Mouse (Mus musculus) limb, embryonic 12.5 days (tissue): Measurements from ENCODE around the gene Trrap. TPM values are rescaled to one million over a fixed set of nuclear protein-coding genes. Genes with fewer than 3 reads are reported as not detected.

Source experiments
- ATAC-seq: fragments of 200-750 bp; cut with Nextera tagmentation; 2 replicates; pipeline ENCODE4 v1.8.0; 2017; ENCODE audit warnings: low read depth, moderate TSS enrichment; ENCODE audit not compliant: insufficient number of reproducible peaks, insufficient read depth, low FRiP score, low TSS enrichment
- H3K27ac ChIP-seq: fragments of 300-500 bp; sonication (generic); 2 replicates; pipeline ENCODE4 v1.5.1; 2016; ENCODE audit warnings: mild to moderate bottlenecking, moderate library complexity
- H3K27me3 ChIP-seq: fragments of 300-500 bp; sonication (generic); 2 replicates; pipeline ENCODE4 v1.6.1; 2016; ENCODE audit warnings: mild to moderate bottlenecking, moderate library complexity
- H3K36me3 ChIP-seq: fragments of 300-500 bp; sonication (generic); 2 replicates; pipeline ENCODE4 v1.6.1; 2016; ENCODE audit warnings: mild to moderate bottlenecking, moderate library complexity
- H3K4me1 ChIP-seq: fragments of 300-500 bp; sonication (generic); replicated peaks from 2 replicates; pipeline ENCODE4 v1.6.1; 2016
- H3K4me2 ChIP-seq: fragments of 300-500 bp; sonication (generic); 2 replicates; pipeline ENCODE4 v1.6.1; 2016; ENCODE audit warnings: mild to moderate bottlenecking, moderate library complexity
- H3K4me3 ChIP-seq: fragments of 300-500 bp; sonication (generic); replicated peaks from 2 replicates; pipeline ENCODE4 v1.5.1; 2016; ENCODE audit warnings: mild to moderate bottlenecking
- H3K9ac ChIP-seq: fragments of 300-500 bp; sonication (generic); replicated peaks from 2 replicates; pipeline ENCODE4 v1.6.1; 2016; ENCODE audit warnings: mild to moderate bottlenecking, moderate library complexity
- H3K9me3 ChIP-seq: fragments of 300-500 bp; sonication (generic); 2 replicates; pipeline ENCODE4 v1.6.1; 2016; ENCODE audit warnings: mild to moderate bottlenecking, moderate library complexity
- WGBS: fragments of 180-500 bp; shearing (Covaris S2); methylation state at CpG from one replicate; pipeline ENCODE4 v1.1.7; 2016; 5-methylcytosine and 5-hydroxymethylcytosine counted together
- polyA plus RNA-seq: library from polyadenylated mRNA; unstranded; fragments of >200 nt; fragmentation: Nextera tagmentation; extraction: Ambion mirVana; gene quantifications from 2 replicates; pipeline ENCODE4 v1.2.1, GENCODE M21; 2016

Trrap gene
- polyA plus RNA-seq, 1 experiment from 2014 or later, result 99.2 TPM

- 70% methylated on average over 6 of the region's 7 CpGs for WGBS
- no peak for ATAC-seq
These were observed 14.5 kb upstream of the Trrap start for GRCm38 (mm10) chr5:144753041-144753440.

DNA sequence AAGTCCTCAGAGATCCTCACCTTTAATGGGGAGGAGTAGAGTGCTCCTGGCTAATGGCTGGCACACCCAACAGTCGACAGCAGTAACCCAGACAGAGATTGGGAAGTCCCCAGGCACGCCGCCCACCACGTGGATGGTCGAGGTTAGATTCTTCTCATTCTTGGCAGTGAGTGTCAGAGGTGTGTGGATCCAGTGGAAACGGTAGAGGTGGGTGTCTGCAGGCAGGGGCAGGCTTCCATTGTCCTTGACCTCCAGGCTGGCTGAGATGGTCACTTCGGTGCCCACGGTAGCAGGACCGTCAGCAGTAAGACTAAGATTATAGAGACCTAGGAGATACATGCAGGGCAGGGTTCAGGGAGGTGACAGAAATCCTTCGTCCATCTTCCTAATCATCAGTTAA is 12.3 kb upstream of the Trrap start:
- H3K9me3 ChIP-seq, result no peaks in the 10 kb centered on the region
- no peak overlapping the region for H3K9ac ChIP-seq
- H3K4me1 ChIP-seq, result peaks cover 10% of the 10 kb centered on the region
- H3K4me2 ChIP-seq, result no peak overlapping the region
- no peaks in the 10 kb centered on the region for H3K36me3 ChIP-seq
- 76% methylated on average over 10 of the region's 10 CpGs for WGBS
- H3K27ac ChIP-seq, result no peak overlapping the region
- ATAC-seq, result no peak
- peaks cover 13% of the 10 kb centered on the region for H3K27me3 ChIP-seq
- H3K4me3 ChIP-seq, result no peak overlapping the region

More at GRCm38 (mm10) chr5:144753041-144753440, 14.5 kb upstream of the Trrap start:
- Histone ChIP-seq H3K4me3 (no peak overlapping the region), H3K36me3 (no peaks in the 10 kb centered on the region), H3K27me3 (no peaks in the 10 kb centered on the region), H3K27ac (no peak overlapping the region), H3K4me1 (peaks cover 6% of the 10 kb centered on the region), H3K4me2 (no peak overlapping the region), H3K9me3 (no peaks in the 10 kb centered on the region), H3K9ac (no peak overlapping the region)

DNA sequence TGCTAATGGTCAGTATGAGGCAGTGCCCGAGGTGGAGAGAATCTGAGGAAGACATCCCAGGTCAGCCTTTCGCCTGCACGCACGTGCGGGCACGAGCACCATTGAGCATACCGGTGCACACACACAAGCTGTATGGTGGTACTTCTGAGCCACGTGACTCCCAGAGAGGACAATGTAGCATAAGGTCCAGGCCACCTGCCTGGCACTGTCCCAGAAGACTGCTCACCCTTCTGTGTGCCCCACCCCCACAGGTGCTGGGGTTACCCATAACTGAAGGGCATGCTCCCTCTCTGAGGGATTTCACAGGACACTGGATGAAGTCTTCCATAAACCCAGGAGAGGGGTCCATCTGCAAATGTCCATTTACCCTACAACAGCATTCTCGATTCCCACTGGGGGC is 10.1 kb upstream of the Trrap start:
- Histone ChIP-seq H3K4me1 (peaks cover 15% of the 10 kb centered on the region), H3K9ac (no peak overlapping the region), H3K36me3 (no peaks in the 10 kb centered on the region), H3K4me2 (no peak overlapping the region), H3K9me3 (no peaks in the 10 kb centered on the region), H3K27ac (no peak overlapping the region), H3K4me3 (no peak overlapping the region), H3K27me3 (peaks cover 33% of the 10 kb centered on the region)
- WGBS, result 81% methylated on average over 9 of the region's 9 CpGs
- ATAC-seq, result no peak

- WGBS, result 15% methylated on average over 8 of the region's 8 CpGs
- no peak overlapping the region for H3K27ac ChIP-seq
- H3K4me3 ChIP-seq, result no peak overlapping the region
- H3K27me3 ChIP-seq, result peaks cover 38% of the 10 kb centered on the region
- no peaks in the 10 kb centered on the region for H3K9me3 ChIP-seq
- ATAC-seq, result no peak
- H3K4me1 ChIP-seq, result peaks cover 12% of the 10 kb centered on the region
- H3K4me2 ChIP-seq, result no peak overlapping the region
- H3K36me3 ChIP-seq, result no peaks in the 10 kb centered on the region
- H3K9ac ChIP-seq, result no peak overlapping the region
These were observed 9.1 kb upstream of the Trrap start for GRCm38 (mm10) chr5:144758422-144758821.

DNA sequence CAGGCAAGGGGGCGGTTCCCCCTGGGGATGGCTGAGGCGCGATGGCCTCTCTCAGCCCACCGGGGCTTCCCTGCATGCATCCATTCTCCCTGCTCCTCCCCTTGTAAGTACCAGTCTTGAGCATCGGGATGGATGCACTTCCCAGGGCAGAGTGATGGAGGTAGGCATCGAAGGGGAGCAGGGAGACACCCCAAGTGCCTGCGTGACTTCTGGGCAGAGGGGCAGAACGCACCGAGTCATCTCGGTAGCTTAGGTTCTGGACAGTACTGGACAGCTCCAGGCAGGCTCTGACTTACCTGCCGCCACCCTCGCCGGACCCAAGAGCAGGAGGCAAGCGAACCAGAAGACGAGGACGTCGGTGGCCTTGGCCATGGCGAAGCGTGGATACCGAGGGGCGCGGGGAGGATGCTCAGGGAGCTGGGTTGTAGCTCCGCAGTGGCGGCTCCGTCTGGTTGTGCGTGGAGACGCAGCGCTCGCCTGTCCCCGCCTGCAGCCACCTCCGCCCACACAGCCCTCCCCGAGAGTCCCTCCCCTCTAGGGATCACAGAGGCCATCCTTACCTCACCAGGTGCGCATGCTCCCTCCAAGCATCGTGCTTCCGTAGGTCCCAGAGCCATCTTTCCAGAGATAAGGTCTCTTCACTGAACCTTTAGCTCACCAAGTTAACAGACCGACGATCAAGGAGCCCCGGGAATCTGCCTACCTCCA is 6.2 kb upstream of the Trrap start, which contains the start of gene Tmem130:
Gene Tmem130, minus strand, starts transcription at position 658 of the 708 bp plus-strand sequence.
- WGBS, result 2% methylated on average over 38 of the region's 38 CpGs
- ATAC-seq, result 0 out of 2 replicates have a peak, but pooled peaks have one; percentile 48
- Histone ChIP-seq H3K27me3 (peaks cover 38% of the 10 kb centered on the region), H3K9ac (peak within 1 kb of the TSS; percentile 42), H3K4me3 (peak within 1 kb of the TSS; percentile 39), H3K4me2 (peak within 1 kb of the TSS; percentile 60), H3K36me3 (no peaks in the 10 kb centered on the region), H3K27ac (no peak within 1 kb of the TSS), H3K9me3 (no peaks in the 10 kb centered on the region), H3K4me1 (peaks cover 12% of the 10 kb centered on the region)

DNA sequence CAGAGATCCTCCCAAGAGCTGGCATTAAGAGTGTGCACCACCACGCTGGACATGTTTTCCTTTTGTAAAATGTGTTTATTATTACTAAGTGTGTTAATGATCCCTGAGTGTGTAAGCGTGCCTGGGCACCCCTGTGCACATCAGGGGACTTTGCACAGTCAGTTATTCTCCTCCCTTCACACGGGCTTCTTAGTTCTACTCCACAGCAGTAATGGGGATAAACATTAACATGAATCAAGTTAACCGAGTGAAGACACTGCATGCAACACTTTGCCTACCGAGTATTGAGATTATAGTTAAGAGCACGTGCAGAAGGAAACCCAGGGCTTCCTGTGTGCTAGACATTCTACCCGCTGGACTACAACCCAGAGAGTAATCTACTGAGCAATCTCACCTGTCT is 1.5 kb upstream of the Trrap start:
- Histone ChIP-seq H3K4me1 (peaks cover 15% of the 10 kb centered on the region), H3K36me3 (peaks cover 8% of the 10 kb centered on the region), H3K27ac (no peak overlapping the region), H3K4me3 (no peak overlapping the region), H3K9ac (no peak overlapping the region), H3K4me2 (no peak overlapping the region), H3K9me3 (no peaks in the 10 kb centered on the region), H3K27me3 (peaks cover 19% of the 10 kb centered on the region)
- 82% methylated on average over 7 of the region's 7 CpGs for WGBS
- no peak for ATAC-seq

DNA sequence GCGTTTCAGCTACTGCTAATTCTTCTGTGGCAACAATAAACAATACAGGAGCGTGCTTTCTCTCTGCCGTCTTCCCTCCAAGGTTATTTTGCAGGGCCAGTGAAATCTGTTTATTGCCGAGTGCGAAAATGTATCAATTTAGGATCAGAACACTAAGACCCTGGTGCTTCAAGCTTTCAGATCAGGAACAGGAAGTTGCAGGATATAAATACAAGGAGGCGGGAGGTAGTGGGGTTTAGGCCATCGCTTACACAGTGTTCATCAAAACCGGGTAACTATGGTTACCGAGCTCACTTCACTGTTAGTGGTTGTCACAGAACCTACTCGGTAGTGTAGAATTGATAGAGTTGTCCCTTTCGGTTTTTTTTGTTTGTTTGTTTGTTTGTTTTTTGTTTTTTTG is 886 bp upstream of the Trrap start:
- no peak overlapping the region for H3K9ac ChIP-seq
- peaks cover 14% of the 10 kb centered on the region for H3K36me3 ChIP-seq
- H3K9me3 ChIP-seq, result no peaks in the 10 kb centered on the region
- peaks cover 12% of the 10 kb centered on the region for H3K27me3 ChIP-seq
- no peak overlapping the region for H3K4me3 ChIP-seq
- no peak overlapping the region for H3K4me2 ChIP-seq
- WGBS, result 86% methylated on average over 11 of the region's 11 CpGs
- no peak for ATAC-seq
- peaks cover 9% of the 10 kb centered on the region for H3K4me1 ChIP-seq
- no peak overlapping the region for H3K27ac ChIP-seq

- no peaks in the 10 kb centered on the region; the same call in 1 of the 2 replicates for H3K27me3 ChIP-seq
- H3K9me3 ChIP-seq, result no peaks in the 10 kb centered on the region
- peak overlapping the region; percentile 96 for H3K27ac ChIP-seq
- peak; percentile 86 for ATAC-seq
- H3K4me3 ChIP-seq, result peak overlapping the region; percentile 85
- WGBS, result under 1% methylated on average over 91 of the region's 92 CpGs
- H3K9ac ChIP-seq, result peak overlapping the region; percentile 93
- peaks cover 8% of the 10 kb centered on the region for H3K4me1 ChIP-seq
- H3K36me3 ChIP-seq, result peaks cover 27% of the 10 kb centered on the region
- peak overlapping the region; percentile 82 for H3K4me2 ChIP-seq
These were observed 644 bp downstream of the Trrap start for GRCm38 (mm10) chr5:144767911-144768841.

GRCm38 (mm10) chr5:144769067-144769482 is 1.5 kb downstream of the Trrap start:
- Histone ChIP-seq H3K4me1 (peaks cover 8% of the 10 kb centered on the region), H3K4me2 (peak overlapping the region; percentile 82), H3K4me3 (peak overlapping the region; percentile 85), H3K36me3 (peaks cover 36% of the 10 kb centered on the region), H3K27me3 (no peaks in the 10 kb centered on the region), H3K9me3 (no peaks in the 10 kb centered on the region), H3K27ac (0 out of 2 replicates have a peak overlapping the region, but pooled peaks have one; percentile 96), H3K9ac (peak overlapping the region; percentile 93)
- 30% methylated on average over 8 of the region's 8 CpGs for WGBS
- no peak for ATAC-seq

GRCm38 (mm10) chr5:144773231-144773630 is 5.7 kb downstream of the Trrap start:
- H3K9me3 ChIP-seq, result no peaks in the 10 kb centered on the region
- H3K4me1 ChIP-seq, result peaks cover 8% of the 10 kb centered on the region
- H3K36me3 ChIP-seq, result peaks cover 71% of the 10 kb centered on the region
- ATAC-seq, result no peak
- H3K4me2 ChIP-seq, result no peak overlapping the region
- H3K27me3 ChIP-seq, result no peaks in the 10 kb centered on the region
- no peak overlapping the region for H3K9ac ChIP-seq
- H3K27ac ChIP-seq, result no peak overlapping the region
- no peak overlapping the region for H3K4me3 ChIP-seq
- WGBS, result 90% methylated on average over 6 of the region's 6 CpGs

DNA sequence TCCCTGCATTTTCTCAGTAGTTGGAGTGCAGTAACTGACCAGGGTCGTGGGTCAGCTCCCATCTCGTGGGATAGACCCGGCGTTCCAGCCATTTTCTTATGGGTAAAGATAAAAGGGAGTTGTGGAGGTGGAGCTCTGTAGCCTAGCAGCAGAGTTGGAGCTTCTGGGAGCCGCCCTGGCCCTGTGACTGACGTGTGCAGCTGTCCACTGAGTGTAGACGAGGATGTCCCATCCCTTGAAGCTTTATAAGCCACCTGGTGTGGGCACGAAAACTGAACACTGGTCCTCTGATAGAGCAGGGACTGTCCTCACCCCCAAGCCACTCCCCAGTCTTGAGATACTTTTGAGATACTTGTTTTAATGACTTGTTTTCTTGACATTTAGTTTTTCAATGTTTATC is 13.1 kb downstream of the Trrap start:
- no peak overlapping the region for H3K4me3 ChIP-seq
- H3K36me3 ChIP-seq, result peaks cover 96% of the 10 kb centered on the region
- no peak overlapping the region for H3K9ac ChIP-seq
- H3K9me3 ChIP-seq, result no peaks in the 10 kb centered on the region
- WGBS, result 86% methylated on average over 8 of the region's 8 CpGs
- H3K4me2 ChIP-seq, result no peak overlapping the region
- H3K27ac ChIP-seq, result no peak overlapping the region
- ATAC-seq, result no peak
- no peaks in the 10 kb centered on the region for H3K27me3 ChIP-seq
- H3K4me1 ChIP-seq, result no peaks in the 10 kb centered on the region
